Mouse (Mus musculus) midbrain, embryonic 16.5 days (tissue): Measurements from ENCODE around the gene Mitf. TPM values are rescaled to one million over a fixed set of nuclear protein-coding genes. Genes with fewer than 3 reads are reported as not detected.

ENCODE experiments used
- ATAC-seq: fragments of 200-750 bp; cut with Nextera tagmentation; 2 replicates; pipeline ENCODE4 v1.8.0; 2017; ENCODE audit warnings: moderate TSS enrichment
- H3K27ac ChIP-seq: fragments of 300-500 bp; sonication (generic); 2 replicates; pipeline ENCODE4 v1.5.1; 2014; ENCODE audit warnings: mild to moderate bottlenecking, low read length, mixed read lengths
- H3K27me3 ChIP-seq: fragments of 300-500 bp; sonication (generic); 2 replicates; pipeline ENCODE4 v1.6.1; 2014; ENCODE audit warnings: low read depth, low read length, mixed read lengths; ENCODE audit not compliant: control insufficient read depth, insufficient read depth
- H3K36me3 ChIP-seq: fragments of 300-500 bp; sonication (generic); 2 replicates; pipeline ENCODE4 v1.6.1; 2014; ENCODE audit warnings: mild to moderate bottlenecking, low read length, moderate library complexity, mixed read lengths; ENCODE audit not compliant: control insufficient read depth, insufficient read depth
- H3K4me1 ChIP-seq: fragments of 300-500 bp; sonication (generic); 2 replicates; pipeline ENCODE4 v1.6.1; 2014; ENCODE audit warnings: mild to moderate bottlenecking, low read length, mixed read lengths; ENCODE audit not compliant: control insufficient read depth, insufficient read depth
- H3K4me2 ChIP-seq: fragments of 300-500 bp; sonication (generic); 2 replicates; pipeline ENCODE4 v1.6.1; 2014; ENCODE audit warnings: mild to moderate bottlenecking, low read length, mixed read lengths
- H3K4me3 ChIP-seq: fragments of 300-500 bp; sonication (generic); 2 replicates; pipeline ENCODE4 v1.5.1; 2014; ENCODE audit warnings: low read depth, mild to moderate bottlenecking, low read length, moderate library complexity, mixed read lengths
- H3K9ac ChIP-seq: fragments of 300-500 bp; sonication (generic); 2 replicates; pipeline ENCODE4 v1.6.1; 2014; ENCODE audit warnings: low read depth, low read length, mixed read lengths
- H3K9me3 ChIP-seq: fragments of 300-500 bp; sonication (generic); replicated peaks from 2 replicates; pipeline ENCODE4 v1.6.1; 2014; ENCODE audit warnings: mild to moderate bottlenecking, low read length, mixed read lengths; ENCODE audit not compliant: control insufficient read depth, poor library complexity, severe bottlenecking
- WGBS: fragments of 180-500 bp; shearing (Covaris S2); extraction: QIAGEN DNeasy Blood & Tissue Kit; methylation state at CpG from one replicate; pipeline ENCODE4 v1.1.7; 2014; 5-methylcytosine and 5-hydroxymethylcytosine counted together
- polyA plus RNA-seq: library from polyadenylated mRNA; unstranded; fragments of >200 nt; fragmentation: Nextera tagmentation; extraction: Ambion mirVana; gene quantifications from 2 replicates; pipeline ENCODE4 v1.2.1, GENCODE M21; 2015

The Mitf gene
- polyA plus RNA-seq, 1 experiment from 2014 or later = 1.2 TPM

DNA sequence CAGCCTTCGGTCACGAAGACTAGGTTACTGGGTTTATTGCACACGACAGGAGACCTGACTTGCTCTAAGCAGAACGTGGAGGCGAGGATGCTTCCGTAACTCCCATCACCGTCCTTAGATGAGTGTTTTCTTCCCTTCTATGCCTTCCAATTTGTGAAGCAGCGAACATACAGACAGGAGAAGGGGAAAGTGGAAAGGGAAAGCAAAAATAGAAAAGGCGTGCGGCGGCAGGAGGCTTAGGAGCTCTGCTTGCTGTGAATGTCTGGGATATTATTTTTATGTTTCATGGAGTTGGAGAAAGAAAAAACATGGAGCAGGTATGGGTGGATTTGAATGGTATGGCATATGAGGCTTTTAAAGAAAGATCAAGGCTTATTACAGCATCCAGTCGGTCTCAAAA is 186.7 kb downstream of the Mitf start:
- 91% methylated on average over 12 of the region's 12 CpGs for WGBS
- no peaks in the 10 kb centered on the region for H3K9me3 ChIP-seq
- H3K4me2 ChIP-seq = no peak overlapping the region
- no peak overlapping the region for H3K9ac ChIP-seq
- 0 out of 2 replicates have a peak, but pooled peaks cover 4% of the 10 kb centered on the region for H3K4me1 ChIP-seq
- H3K27ac ChIP-seq = no peak overlapping the region
- no peaks in the 10 kb centered on the region for H3K27me3 ChIP-seq
- H3K36me3 ChIP-seq = no peaks in the 10 kb centered on the region
- H3K4me3 ChIP-seq = no peak overlapping the region
- ATAC-seq = no peak

DNA sequence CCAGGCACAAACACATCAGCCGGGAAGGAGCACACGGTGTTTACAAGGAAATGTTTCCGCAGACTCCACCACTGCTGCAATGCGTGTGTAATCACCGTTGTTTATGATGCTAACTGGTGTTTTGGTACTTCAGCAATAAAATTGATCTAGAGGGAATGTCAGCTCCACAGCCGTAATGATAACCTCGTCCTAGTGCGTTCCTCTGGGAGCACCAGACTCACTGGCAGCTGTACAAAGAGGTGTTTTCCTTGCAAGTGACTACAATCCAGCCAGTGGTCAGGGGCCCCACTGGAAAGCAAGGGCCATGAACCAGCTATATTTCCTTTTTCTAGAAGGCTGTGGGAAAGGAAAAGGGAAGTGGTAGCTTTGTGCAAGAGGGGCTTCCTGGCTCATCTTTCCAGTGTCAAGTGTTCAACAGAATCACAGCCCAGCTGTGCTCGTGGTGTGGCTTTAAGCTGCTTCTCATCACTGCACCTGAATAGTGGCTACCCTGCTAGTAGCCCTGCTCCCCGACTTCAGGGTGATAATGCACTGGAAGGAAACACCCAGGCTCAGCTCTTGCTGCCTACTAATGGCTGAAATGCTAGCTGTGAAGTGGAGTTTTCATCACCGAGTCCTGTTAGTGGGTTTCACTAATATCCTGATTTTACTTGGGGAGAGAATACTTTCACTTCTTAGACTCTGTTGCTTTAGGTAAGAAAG is 188.9 kb downstream of the Mitf start:
- Histone ChIP-seq H3K27ac (no peak overlapping the region), H3K9ac (no peak overlapping the region), H3K9me3 (no peaks in the 10 kb centered on the region), H3K4me1 (0 out of 2 replicates have a peak, but pooled peaks cover 4% of the 10 kb centered on the region), H3K4me2 (no peak overlapping the region), H3K27me3 (no peaks in the 10 kb centered on the region), H3K4me3 (no peak overlapping the region), H3K36me3 (no peaks in the 10 kb centered on the region)
- 71% methylated on average over 11 of the region's 11 CpGs for WGBS
- no peak for ATAC-seq

- Histone ChIP-seq H3K4me3 (no peak overlapping the region), H3K4me1 (no peaks in the 10 kb centered on the region), H3K9ac (no peak overlapping the region), H3K27me3 (no peaks in the 10 kb centered on the region; the same call in 1 of the 2 replicates), H3K36me3 (no peaks in the 10 kb centered on the region), H3K27ac (no peak overlapping the region), H3K9me3 (no peaks in the 10 kb centered on the region), H3K4me2 (no peak overlapping the region)
- 51% methylated on average over 4 of the region's 4 CpGs for WGBS
- no peak for ATAC-seq
Measured at GRCm38 (mm10) chr6:98001551-98001950, 194.7 kb downstream of the Mitf start.

DNA sequence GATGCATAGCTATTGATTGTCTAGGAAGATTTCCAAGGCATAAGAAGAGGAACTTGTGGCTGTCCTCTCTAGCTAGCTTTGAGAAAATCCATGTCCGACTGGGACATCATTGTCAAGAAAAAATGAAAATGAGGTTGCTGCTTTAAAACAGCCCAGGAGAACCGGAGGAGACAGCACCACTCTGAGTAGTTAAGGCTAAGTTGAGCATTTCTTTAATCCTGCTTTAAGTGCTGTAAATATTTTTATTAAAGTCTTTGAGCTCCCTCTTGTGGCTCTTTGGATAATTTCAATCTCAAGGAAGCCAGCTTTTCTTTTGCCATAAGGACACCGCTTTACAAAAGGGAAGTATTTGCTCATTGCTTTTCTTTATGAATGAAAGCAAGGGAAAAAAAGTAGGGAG is 196.3 kb downstream of the Mitf start:
- no peaks in the 10 kb centered on the region for H3K36me3 ChIP-seq
- no peak for ATAC-seq
- no peak overlapping the region for H3K4me2 ChIP-seq
- H3K4me1 ChIP-seq = no peaks in the 10 kb centered on the region
- H3K9ac ChIP-seq = no peak overlapping the region
- H3K27ac ChIP-seq = no peak overlapping the region
- H3K4me3 ChIP-seq = no peak overlapping the region
- H3K27me3 ChIP-seq = no peaks in the 10 kb centered on the region; the same call in 1 of the 2 replicates
- WGBS = 13% methylated on average over 3 of the region's 3 CpGs
- H3K9me3 ChIP-seq = no peaks in the 10 kb centered on the region

GRCm38 (mm10) chr6:98005566-98005965 is 198.7 kb downstream of the Mitf start:
- no peaks in the 10 kb centered on the region for H3K4me1 ChIP-seq
- H3K9ac ChIP-seq = no peak overlapping the region
- H3K27me3 ChIP-seq = no peaks in the 10 kb centered on the region; the same call in 1 of the 2 replicates
- no peak overlapping the region for H3K4me2 ChIP-seq
- H3K9me3 ChIP-seq = no peaks in the 10 kb centered on the region
- no peak overlapping the region for H3K4me3 ChIP-seq
- no peak for ATAC-seq
- 82% methylated on average over 1 of the region's 1 CpGs for WGBS
- no peak overlapping the region for H3K27ac ChIP-seq
- no peaks in the 10 kb centered on the region for H3K36me3 ChIP-seq

DNA sequence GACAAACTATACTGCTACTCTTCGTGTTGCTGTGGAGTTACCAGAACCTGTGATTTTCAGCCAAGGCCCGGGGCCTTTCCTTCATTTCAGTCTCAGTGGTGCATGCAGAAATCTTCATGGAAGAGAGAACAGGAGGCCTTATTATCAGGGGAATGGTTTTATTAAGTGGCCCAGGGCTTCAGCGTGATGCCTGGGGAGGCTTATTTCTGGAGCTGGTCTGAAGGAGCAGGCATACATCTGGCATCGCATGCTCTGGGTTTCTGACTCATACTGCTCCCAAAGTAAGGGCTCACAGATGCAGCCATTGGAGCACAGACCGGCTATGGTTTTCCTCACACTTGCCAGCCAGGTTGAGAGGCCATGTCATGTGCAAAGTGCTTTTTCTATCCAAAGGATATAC is 208.2 kb downstream of the Mitf start:
- no peak overlapping the region for H3K9ac ChIP-seq
- ATAC-seq = no peak
- H3K4me3 ChIP-seq = no peak overlapping the region
- no peaks in the 10 kb centered on the region for H3K27me3 ChIP-seq
- no peaks in the 10 kb centered on the region for H3K36me3 ChIP-seq
- no peak overlapping the region for H3K4me2 ChIP-seq
- H3K9me3 ChIP-seq = no peaks in the 10 kb centered on the region
- H3K4me1 ChIP-seq = 0 out of 2 replicates have a peak, but pooled peaks cover 4% of the 10 kb centered on the region
- no peak overlapping the region for H3K27ac ChIP-seq
- WGBS = 75% methylated on average over 5 of the region's 5 CpGs

- Histone ChIP-seq H3K4me3 (no peak overlapping the region), H3K27me3 (no peaks in the 10 kb centered on the region), H3K4me1 (0 out of 2 replicates have a peak, but pooled peaks cover 4% of the 10 kb centered on the region), H3K9ac (no peak overlapping the region), H3K27ac (no peak overlapping the region), H3K9me3 (no peaks in the 10 kb centered on the region), H3K4me2 (no peak overlapping the region), H3K36me3 (no peaks in the 10 kb centered on the region)
- 86% methylated on average over 5 of the region's 5 CpGs for WGBS
- ATAC-seq = no peak
Measured at GRCm38 (mm10) chr6:98015819-98016218, 209.0 kb downstream of the Mitf start.

DNA sequence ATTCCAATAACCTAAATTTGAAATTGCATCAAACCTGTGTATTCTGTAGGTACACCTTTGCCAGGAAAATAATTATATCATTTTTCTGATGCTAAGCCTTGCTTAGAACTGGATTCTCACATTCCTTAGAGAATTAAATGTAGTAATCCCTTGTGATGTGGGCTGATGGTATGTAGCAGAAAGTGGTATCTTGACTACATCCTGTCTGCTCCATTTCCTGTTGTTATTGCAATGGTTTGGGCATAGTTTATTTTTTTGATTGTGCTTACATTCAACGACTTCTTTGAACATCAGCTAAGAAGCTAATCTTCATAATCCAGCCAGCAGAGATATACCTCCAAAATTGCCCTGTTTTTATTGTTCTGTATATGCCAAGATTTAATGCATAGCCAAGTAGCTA is 217.0 kb downstream of the Mitf start:
- Histone ChIP-seq H3K4me1 (no peaks in the 10 kb centered on the region), H3K9ac (no peak overlapping the region), H3K27me3 (no peaks in the 10 kb centered on the region; the same call in 1 of the 2 replicates), H3K4me3 (no peak overlapping the region), H3K4me2 (no peak overlapping the region), H3K27ac (no peak overlapping the region), H3K36me3 (no peaks in the 10 kb centered on the region), H3K9me3 (no peaks in the 10 kb centered on the region)
- ATAC-seq = no peak
- WGBS = 64% methylated on average over 1 of the region's 1 CpGs

GRCm38 (mm10) chr6:98038513-98038912 is 231.7 kb downstream of the Mitf start:
- WGBS = 32% methylated on average over 3 of the region's 3 CpGs
- Histone ChIP-seq H3K27me3 (peaks cover 13% of the 10 kb centered on the region; the same call in 1 of the 2 replicates), H3K9me3 (no peaks in the 10 kb centered on the region), H3K36me3 (no peaks in the 10 kb centered on the region), H3K4me3 (no peak overlapping the region), H3K4me2 (no peak overlapping the region), H3K4me1 (no peaks in the 10 kb centered on the region), H3K27ac (no peak overlapping the region), H3K9ac (no peak overlapping the region)
- no peak for ATAC-seq
